ENCODE assay signal across 7 mouse cellular contexts in the genomic region with DNA sequence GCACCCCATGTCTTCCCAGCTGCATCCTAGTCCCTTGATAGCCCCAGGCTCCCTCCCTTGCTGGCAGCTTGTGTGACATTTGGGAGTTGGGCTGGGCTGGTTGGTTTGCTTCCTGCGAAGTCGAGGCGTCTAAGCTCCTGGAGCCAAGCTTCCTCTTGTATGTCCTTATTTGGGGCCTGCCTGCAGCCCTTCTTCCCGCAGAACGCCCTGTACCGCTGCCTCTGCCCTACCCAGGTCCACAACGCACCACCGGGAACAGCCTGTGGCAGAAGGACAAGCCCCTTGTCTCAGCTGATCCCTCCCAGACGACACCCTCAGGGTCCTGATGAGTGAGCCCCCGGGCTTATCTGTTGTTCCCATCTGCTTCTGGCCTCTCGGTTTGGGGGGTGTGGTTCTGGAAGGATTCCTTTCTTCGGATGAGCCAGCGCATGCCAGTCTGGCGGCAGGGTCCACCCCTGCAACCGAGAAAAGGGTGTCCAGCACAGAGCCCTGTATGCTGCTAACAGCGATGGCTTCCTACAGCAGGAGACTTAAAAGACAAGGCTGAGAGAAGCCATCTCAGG. TPM values are rescaled to one million over a fixed set of nuclear protein-coding genes. Genes with fewer than 3 reads are reported as not detected.
A peak's percentile ranks its signal among the peaks of the same experiment; 100 is the strongest.
DNase-seq lines count a peak whose midpoint lies in the region; ATAC-seq and TF ChIP-seq lines count a peak whose summit lies in the region.

No protein-coding gene starts in this region.

- no peak overlapping the region for H3K4me3 ChIP-seq in neural tube, embryonic 12.5 days
- no peak overlapping the region for H3K4me3 ChIP-seq in cortical plate, adult 2 months (ENCODE audit: insufficient read depth, low read length)
- H3K4me3 ChIP-seq in heart, postnatal 0 days (ENCODE audit: low read depth, low read length) = peak overlapping the region; percentile 12
- peak overlapping the region; percentile 27 for H3K4me3 ChIP-seq in liver, embryonic 12.5 days

- H3K36me3 ChIP-seq in neural tube, embryonic 12.5 days = no peaks in the 10 kb centered on the region
- no peaks in the 10 kb centered on the region for H3K36me3 ChIP-seq in heart, postnatal 0 days (replicated peaks; ENCODE audit: control insufficient read depth, insufficient read depth, low read length)
- H3K36me3 ChIP-seq in liver, embryonic 12.5 days = no peaks in the 10 kb centered on the region

- no peak overlapping the region for H3K9ac ChIP-seq in neural tube, embryonic 12.5 days
- H3K9ac ChIP-seq in heart, postnatal 0 days (replicated peaks; ENCODE audit: low read depth, low read length) = peak overlapping the region; percentile 32; the same call in 1 of the 2 replicates
- H3K9ac ChIP-seq in liver, embryonic 12.5 days = peak overlapping the region; percentile 72

- no peak overlapping the region for H3K27ac ChIP-seq in neural tube, embryonic 12.5 days
- H3K27ac ChIP-seq in cortical plate, adult 2 months (ENCODE audit: insufficient read depth, low read length) = peak overlapping the region; percentile 74; the same call in 1 of the 2 replicates
- H3K27ac ChIP-seq in heart, postnatal 0 days (ENCODE audit: low read depth) = peak overlapping the region; percentile 80
- H3K27ac ChIP-seq in liver, embryonic 12.5 days = peak overlapping the region; percentile 98

- peak overlapping the region; percentile 14 for H3K4me2 ChIP-seq in neural tube, embryonic 12.5 days (replicated peaks)
- peak overlapping the region; percentile 46 for H3K4me2 ChIP-seq in heart, postnatal 0 days (ENCODE audit: low read depth, low read length)
- H3K4me2 ChIP-seq in liver, embryonic 12.5 days = peak overlapping the region; percentile 71

- no peak for TF ChIP-seq CTCF in cortical plate, adult 2 months (IDR thresholded peaks at IDR 0.05; ENCODE audit: extremely low read depth, insufficient read depth, low read length)
- no peak for TF ChIP-seq CTCF in heart, postnatal 0 days (IDR thresholded peaks at IDR 0.05; ENCODE audit: low read depth)

- no peaks in the 10 kb centered on the region for H3K9me3 ChIP-seq in neural tube, embryonic 12.5 days
- H3K9me3 ChIP-seq in heart, postnatal 0 days (replicated peaks; ENCODE audit: control insufficient read depth, low read length) = no peaks in the 10 kb centered on the region
- H3K9me3 ChIP-seq in liver, embryonic 12.5 days (replicated peaks) = no peaks in the 10 kb centered on the region

- 17% methylated on average over 16 of the region's 16 CpGs for WGBS in neural tube, embryonic 12.5 days
- WGBS in heart, postnatal 0 days = 4% methylated on average over 16 of the region's 16 CpGs
- WGBS in liver, embryonic 12.5 days (ENCODE audit: insufficient replicate concordance) = 2% methylated on average over 16 of the region's 16 CpGs

- no peak for DNase-seq in neural tube, embryonic 10.5 days (ENCODE audit: extremely low spot score, low spot score)
- peak; percentile 92 for DNase-seq in heart, postnatal 0 days (ENCODE audit: low spot score)
- peak; percentile 50 for DNase-seq in testis, postnatal 14 days (ENCODE audit: low spot score)
- no peak for DNase-seq in frontal cortex, postnatal 36 days (ENCODE audit: low spot score in 2 of 2)

- TF ChIP-seq EP300 in heart, postnatal 0 days (IDR thresholded peaks at IDR 0.05; ENCODE audit: low read depth) = peak; percentile 86

- peaks cover 7% of the 10 kb centered on the region; the same call in 1 of the 2 replicates for H3K4me1 ChIP-seq in neural tube, embryonic 12.5 days
- no peaks in the 10 kb centered on the region for H3K4me1 ChIP-seq in cortical plate, adult 2 months (ENCODE audit: control insufficient read depth, insufficient read depth, low read length)
- H3K4me1 ChIP-seq in heart, postnatal 0 days (ENCODE audit: control insufficient read depth, insufficient read depth) = peaks cover 35% of the 10 kb centered on the region
- H3K4me1 ChIP-seq in liver, embryonic 12.5 days = peaks cover 69% of the 10 kb centered on the region

- no peak for TF ChIP-seq POLR2A in cortical plate, adult 2 months (IDR thresholded peaks at IDR 0.05; ENCODE audit: extremely low read depth, insufficient read depth, low read length)

- no peaks in the 10 kb centered on the region for H3K27me3 ChIP-seq in neural tube, embryonic 12.5 days (replicated peaks)
- H3K27me3 ChIP-seq in heart, postnatal 0 days (ENCODE audit: control insufficient read depth, insufficient read depth, low read length) = no peaks in the 10 kb centered on the region
- H3K27me3 ChIP-seq in liver, embryonic 12.5 days (replicated peaks) = no peaks in the 10 kb centered on the region

- no peak for ATAC-seq in neural tube, embryonic 12.5 days (ENCODE audit: low FRiP score, low read depth)
- peak; percentile 89 for ATAC-seq in heart, postnatal 0 days (ENCODE audit: insufficient read depth, low read depth)
- ATAC-seq in liver, embryonic 12.5 days = peak; percentile 81

RNA-seq across cellular contexts. Expression of a gene that starts 14.3 kb away (rescaled TPM):
- polyA plus RNA-seq in neural tube, embryonic 12.5 days (2016; fragmentation: Nextera tagmentation; extraction: Ambion mirVana) = 150 and 151 TPM in 2 replicates
- polyA plus RNA-seq in cortical plate, adult 2 months (2012; rRNA removed) = 54.0 and 65.8 TPM in 2 replicates
- total RNA-seq in heart, postnatal 0 days (2014; rRNA removed; ENCODE audit: low replicate concordance) = 239 and 307 TPM in 2 replicates
- 213 and 235 TPM in 2 replicates for polyA plus RNA-seq in heart, postnatal 0 days (2015; fragmentation: Nextera tagmentation; extraction: Ambion mirVana)
- 161 and 169 TPM in 2 replicates for polyA plus RNA-seq in liver, embryonic 12.5 days (2016; fragmentation: Nextera tagmentation; extraction: Ambion mirVana)

Comparison
In these comparisons a context has a peak if more than half of its experiments do, and no peak if none do; other contexts are left out.
1. H3K4me2 ChIP-seq: peak in every context shown above with its lines; median percentile 71 in liver, embryonic 12.5 days; 46 in heart, postnatal 0 days; 14 in neural tube, embryonic 12.5 days.
2. H3K4me3 ChIP-seq: peak in heart, postnatal 0 days (single experiment) and liver, embryonic 12.5 days (single experiment); none in neural tube, embryonic 12.5 days (single experiment) and cortical plate, adult 2 months (single experiment).
3. DNase-seq: peak in heart, postnatal 0 days (single experiment) and testis, postnatal 14 days (single experiment); none in neural tube, embryonic 10.5 days (single experiment) and frontal cortex, postnatal 36 days (0 of 2).